Mouse (Mus musculus) layer of hippocampus, adult 18-20 months (tissue): ENCODE measurements around the gene Dnm3. TPM values are rescaled to one million over a fixed set of nuclear protein-coding genes. Genes with fewer than 3 reads are reported as not detected.

ENCODE experiments used
- DNase-seq, 2 experiments: peaks; one replicate each; pipeline ENCODE4 v3.0.0; 2022; ENCODE audit warnings: low spot score in 2 of 2
- microRNA-seq, 2 experiments: library from miRNA; unstranded; fragments of <30 nt; microRNA quantifications; one replicate each; pipeline ENCODE4 v1.2.0; 2021
- total RNA-seq, 2 experiments: library from RNA; stranded (reverse); gene quantifications; 2 replicates each; pipeline ENCODE4 v1.2.3; 2021

Gene Dnm3
- total RNA-seq, 2 experiments from 2014 or later, result 80.5 to 80.9 TPM

DNA sequence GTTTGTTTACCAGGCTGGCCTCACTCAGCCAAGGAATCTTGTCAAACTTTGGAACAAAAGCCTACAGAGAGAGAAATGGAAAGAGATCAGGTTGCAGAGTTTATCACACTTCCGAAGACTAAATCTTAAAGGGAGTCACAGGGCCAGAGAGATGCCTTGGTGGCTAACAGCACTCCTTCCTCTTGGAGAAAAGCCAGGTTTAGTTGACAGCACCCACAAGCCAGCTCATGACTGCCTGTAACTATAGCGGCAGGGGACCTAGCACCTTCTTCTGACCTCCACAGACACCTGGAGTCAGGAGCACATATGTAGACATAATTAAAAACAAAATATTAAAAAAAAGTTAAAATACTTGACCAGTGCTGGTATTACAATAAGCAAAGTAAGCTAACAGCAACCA lies 509.9 kb downstream of the Dnm3 start:
- no peak for DNase-seq

DNA sequence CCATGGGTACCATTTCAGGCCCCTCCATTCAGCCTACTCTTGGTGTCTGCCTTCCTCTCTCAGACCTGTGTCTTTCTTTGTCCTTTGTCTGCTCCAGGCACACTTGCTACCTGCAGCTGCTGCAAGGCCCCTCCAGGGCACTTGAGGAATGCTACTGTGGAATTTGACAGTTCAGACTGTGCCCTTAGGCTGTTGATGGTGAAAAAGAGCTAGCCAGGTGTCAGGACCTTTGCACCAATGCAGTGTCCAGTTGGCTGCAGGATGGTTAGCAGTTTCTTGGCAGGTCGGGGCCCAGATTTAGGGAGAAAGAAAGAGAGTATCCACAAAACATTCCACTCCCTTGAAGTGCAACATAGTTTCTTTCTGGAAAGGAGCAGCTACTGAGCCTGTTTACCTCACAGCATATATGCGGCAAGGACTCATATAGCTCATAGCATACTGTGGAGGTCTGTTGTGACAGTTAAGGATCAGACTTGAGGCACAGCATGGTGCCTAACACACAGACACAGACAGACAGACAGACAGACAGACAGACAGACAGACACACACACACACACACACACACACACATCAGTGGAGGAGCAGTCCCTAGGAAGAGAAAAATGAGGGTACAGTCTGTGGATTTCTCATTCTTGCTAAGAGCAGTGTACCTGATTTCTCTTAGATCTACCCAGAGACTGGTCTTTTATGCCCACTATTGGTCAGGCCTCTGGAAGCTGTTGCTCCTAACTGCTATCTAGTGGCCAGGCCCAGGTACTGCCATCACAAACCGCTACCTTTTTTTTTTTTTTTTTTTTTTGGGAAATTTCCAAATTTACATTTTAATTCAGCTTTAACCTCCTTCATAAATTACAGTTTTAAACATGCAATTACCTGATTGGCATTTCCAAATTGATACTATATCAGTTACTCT lies 515.1 kb downstream of the Dnm3 start:
- DNase-seq, result no peak

DNA sequence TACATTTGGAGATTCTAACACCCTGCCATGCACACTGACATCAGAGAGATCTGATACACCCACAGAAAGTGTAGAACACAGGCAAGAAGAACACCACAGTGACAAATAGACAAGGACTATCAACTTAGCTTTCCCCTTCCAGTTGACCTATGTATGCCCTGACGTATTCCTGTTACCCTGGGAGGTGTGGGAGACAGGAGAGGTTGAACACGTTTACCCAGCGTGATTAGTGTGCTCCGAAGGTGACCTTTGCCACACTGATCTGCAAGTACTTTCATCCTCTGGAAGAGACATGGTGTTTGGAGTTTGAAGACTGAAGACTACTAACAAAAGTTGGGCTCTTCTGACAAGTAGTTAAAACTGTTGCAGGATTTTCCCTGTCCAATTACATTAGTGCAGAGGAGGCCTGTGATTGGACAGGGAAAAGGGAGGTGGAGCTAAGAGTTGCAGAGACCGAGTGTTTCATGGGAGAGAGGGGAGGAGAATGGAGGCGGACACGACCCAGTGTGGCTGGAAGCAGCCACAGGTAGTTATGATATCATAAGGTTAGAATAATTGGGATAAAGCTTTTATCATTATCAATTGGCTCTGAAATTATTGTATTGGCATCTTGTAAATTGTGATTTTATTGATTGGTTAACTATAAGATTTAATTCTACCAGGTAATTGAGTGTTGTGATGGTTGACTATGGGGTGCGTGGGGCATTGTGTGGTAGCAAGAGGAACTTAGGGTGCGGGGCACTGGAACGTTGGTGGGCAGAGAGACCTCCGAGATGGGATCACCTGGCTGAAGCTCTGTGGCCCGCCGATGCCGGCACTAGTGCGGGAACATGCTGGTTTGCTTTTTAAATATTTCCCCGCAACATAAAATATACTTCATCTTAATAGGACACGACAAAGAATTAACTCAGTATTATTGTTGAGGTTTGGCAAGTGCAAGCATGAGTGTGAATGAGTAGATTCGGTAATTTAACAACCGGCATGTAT lies 519.6 kb downstream of the Dnm3 start:
- no peak for DNase-seq

DNA sequence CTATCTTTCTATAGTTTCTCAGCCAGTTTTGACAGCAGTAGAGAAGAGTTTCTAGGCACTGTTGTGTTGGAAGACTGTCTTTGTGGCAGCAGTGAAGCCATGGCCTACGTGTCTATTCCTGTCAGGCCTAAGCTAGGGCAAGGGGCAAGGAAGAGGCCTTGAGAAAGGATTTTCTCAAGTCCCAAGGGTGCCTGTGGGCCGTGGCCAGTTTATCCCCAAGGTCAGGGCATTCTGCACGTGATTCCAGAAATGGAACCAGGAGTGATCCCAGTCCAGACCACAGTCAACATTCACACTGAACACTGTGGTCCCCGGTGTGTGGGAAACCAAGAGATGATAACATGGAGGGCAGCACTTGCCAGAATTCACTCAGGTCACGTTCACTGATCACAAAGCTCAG lies 522.0 kb downstream of the Dnm3 start:
- no peak for DNase-seq

DNA sequence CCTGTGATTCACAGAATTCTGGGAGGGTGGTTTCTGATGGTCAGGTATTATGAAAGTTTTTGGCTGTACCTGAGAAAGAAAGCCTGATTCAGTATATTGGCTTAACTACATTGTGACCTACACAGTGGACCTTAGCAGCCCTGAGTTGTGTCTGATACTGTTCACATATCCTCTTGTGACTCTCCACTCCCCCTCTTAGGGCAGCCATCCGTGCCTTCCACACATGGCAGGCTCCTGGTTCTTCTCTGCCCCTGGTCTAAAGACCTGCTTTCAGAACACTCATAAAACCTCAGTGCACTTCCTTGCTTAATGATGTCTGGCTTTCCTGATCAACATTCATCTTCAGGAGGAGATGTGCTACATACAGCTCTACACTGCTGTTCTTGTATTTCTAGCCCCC lies 525.2 kb downstream of the Dnm3 start:
- no peak for DNase-seq

DNA sequence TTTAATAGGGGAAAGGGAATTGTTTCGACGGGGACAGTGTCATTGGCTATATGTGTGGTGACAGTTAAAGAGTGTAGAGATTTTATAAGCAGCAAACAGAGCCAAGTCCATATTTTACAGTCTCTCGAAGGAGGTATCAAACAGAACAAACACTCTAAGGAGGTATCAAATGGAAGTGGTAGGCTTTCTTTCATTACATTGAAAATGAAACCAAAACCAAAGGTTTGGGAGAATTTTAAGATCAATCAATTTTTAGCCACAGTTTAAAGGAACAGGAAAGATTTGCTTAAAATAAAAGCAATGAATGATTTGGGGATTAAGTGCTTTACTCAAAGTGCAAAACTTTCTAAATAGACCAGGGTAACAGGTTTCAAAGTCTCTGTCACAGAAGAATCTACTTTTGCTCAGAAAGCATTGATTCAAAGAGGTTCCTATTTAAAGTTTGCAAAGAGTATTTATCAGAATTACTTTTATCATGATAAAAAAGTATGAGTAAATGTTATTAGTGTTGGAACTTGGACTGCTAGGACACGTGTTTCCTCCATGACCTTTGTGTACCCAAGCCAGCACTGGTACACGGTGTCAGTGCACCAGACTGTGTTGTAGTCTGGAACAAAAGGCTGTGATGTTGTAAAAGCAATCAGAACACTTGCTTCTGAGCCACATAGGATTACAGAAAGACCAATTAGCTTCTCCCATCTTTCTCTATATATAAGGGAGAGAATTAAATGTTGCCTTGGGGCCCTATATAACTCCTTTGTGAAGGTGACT lies 526.6 kb downstream of the Dnm3 start:
- no peak for DNase-seq

DNA sequence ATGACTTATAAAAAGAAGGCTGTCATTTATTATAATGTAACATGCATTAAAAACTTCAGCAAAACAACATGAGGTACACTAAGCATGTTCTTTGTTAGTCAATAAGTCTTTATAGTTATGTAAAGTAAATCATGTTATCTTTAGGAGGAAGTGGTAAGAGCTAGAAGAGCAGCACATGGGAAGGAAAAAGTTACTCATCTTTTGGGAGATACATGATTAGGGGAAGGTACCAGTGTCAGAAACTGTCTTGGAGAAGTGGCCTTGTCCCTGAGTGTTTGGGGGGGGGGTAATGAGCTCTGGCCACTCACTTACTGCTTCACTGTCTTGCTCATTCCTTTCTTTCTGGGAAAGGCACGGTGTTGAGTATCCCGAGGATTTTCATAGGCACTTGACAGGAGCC lies 535.8 kb downstream of the Dnm3 start:
- DNase-seq, result no peak

Small RNA genes lying within 50 kb of the gene (microRNA-seq; reads per million reads assigned to microRNA genes)
- gene Mir199a-2 (0 to 0.49 reads per million in 2 experiments), gene Mir214 (24.6 to 94.2 reads per million in 2 experiments)

Other genes starting within 250 kb of the Dnm3 start
- gene Mettl13, start 70.5 kb upstream of the Dnm3 start, total RNA-seq, result 10 to 100 TPM; 11.4 to 13.0 TPM
- 100 to 1,000 TPM; 103 to 109 TPM for gene Vamp4, start 92.5 kb upstream of the Dnm3 start, total RNA-seq
- 1 to 10 TPM; 2.6 to 4.0 TPM for gene Myoc, start 161.1 kb upstream of the Dnm3 start, total RNA-seq
- not detected for gene Myocos, start 180.2 kb upstream of the Dnm3 start, total RNA-seq